Mouse (Mus musculus): ENCODE data around the gene Psmb5. TPM values are rescaled to one million over a fixed set of nuclear protein-coding genes. Genes with fewer than 3 reads are reported as not detected.
A peak's percentile ranks its signal among the peaks of the same experiment; 100 is the strongest.

Gene Psmb5
- polyA plus RNA-seq, 1 experiment from 2014 or later = 251 TPM

- H3K4me2 ChIP-seq (replicated peaks; ENCODE audit: low read depth, low read length) = no peak overlapping the region
- TF ChIP-seq EP300 (IDR thresholded peaks at IDR 0.05) (no peak), CTCF (IDR thresholded peaks at IDR 0.05) (no peak)
- no peak for DNase-seq (ENCODE audit: low spot score)
Measured at GRCm38 (mm10) chr14:54592319-54592934, 25.4 kb downstream of the Psmb5 start.

GRCm38 (mm10) chr14:54591056-54591455 lies 26.8 kb downstream of the Psmb5 start:
- Histone ChIP-seq H3K27me3 (replicated peaks; ENCODE audit: insufficient read depth, low read length) (no peaks in the 10 kb centered on the region), H3K36me3 (ENCODE audit: insufficient read depth, low read length) (peaks cover 4% of the 10 kb centered on the region; the same call in 1 of the 2 replicates), H3K9ac (replicated peaks; ENCODE audit: low read depth) (no peak overlapping the region), H3K27ac (ENCODE audit: low read length) (no peak overlapping the region), H3K4me2 (replicated peaks; ENCODE audit: low read depth, low read length) (no peak overlapping the region), H3K9me3 (ENCODE audit: low read length) (no peaks in the 10 kb centered on the region), H3K4me3 (ENCODE audit: low read depth, low read length) (no peak overlapping the region), H3K4me1 (ENCODE audit: insufficient read depth, low read depth, low read length) (no peaks in the 10 kb centered on the region)
- DNase-seq (ENCODE audit: low spot score) (no peak), ATAC-seq (no peak)
- TF ChIP-seq CTCF (IDR thresholded peaks at IDR 0.05) = no peak
- no peak for TF ChIP-seq EP300 (IDR thresholded peaks at IDR 0.05)
- WGBS = 91% methylated on average over 16 of the region's 16 CpGs

More at GRCm38 (mm10) chr14:54592319-54592934, 25.4 kb downstream of the Psmb5 start:
- H3K4me1 ChIP-seq (ENCODE audit: insufficient read depth, low read depth, low read length) = no peaks in the 10 kb centered on the region
- ATAC-seq = no peak
- 51% methylated on average over 10 of the region's 10 CpGs for WGBS
- no peaks in the 10 kb centered on the region for H3K9me3 ChIP-seq (ENCODE audit: low read length)
- H3K9ac ChIP-seq (replicated peaks; ENCODE audit: low read depth) = no peak overlapping the region
- H3K27ac ChIP-seq (ENCODE audit: low read length) = peak overlapping the region; percentile 9; the same call in 1 of the 2 replicates
- H3K36me3 ChIP-seq (ENCODE audit: insufficient read depth, low read length) = peaks cover 4% of the 10 kb centered on the region; the same call in 1 of the 2 replicates
- H3K27me3 ChIP-seq (replicated peaks; ENCODE audit: insufficient read depth, low read length) = no peaks in the 10 kb centered on the region
- no peak overlapping the region for H3K4me3 ChIP-seq (ENCODE audit: low read depth, low read length)

- H3K36me3 ChIP-seq (ENCODE audit: insufficient read depth, low read length) = no peaks in the 10 kb centered on the region
- H3K9me3 ChIP-seq (ENCODE audit: low read length) = no peaks in the 10 kb centered on the region
- H3K27me3 ChIP-seq (replicated peaks; ENCODE audit: insufficient read depth, low read length) = no peaks in the 10 kb centered on the region
- H3K4me1 ChIP-seq (ENCODE audit: insufficient read depth, low read depth, low read length) = no peaks in the 10 kb centered on the region
- no peak overlapping the region for H3K4me3 ChIP-seq (ENCODE audit: low read depth, low read length)
- no peak overlapping the region for H3K9ac ChIP-seq (replicated peaks; ENCODE audit: low read depth)
- 34% methylated on average over 7 of the region's 7 CpGs for WGBS
- ATAC-seq (peak; percentile 78), DNase-seq (ENCODE audit: low spot score) (peak; percentile 83)
- no peak overlapping the region for H3K4me2 ChIP-seq (replicated peaks; ENCODE audit: low read depth, low read length)
- H3K27ac ChIP-seq (ENCODE audit: low read length) = no peak overlapping the region
- TF ChIP-seq EP300 (IDR thresholded peaks at IDR 0.05) = no peak
- peak; percentile 84 for TF ChIP-seq CTCF (IDR thresholded peaks at IDR 0.05)
Measured at GRCm38 (mm10) chr14:54583681-54584338, 34.0 kb downstream of the Psmb5 start.

DNA sequence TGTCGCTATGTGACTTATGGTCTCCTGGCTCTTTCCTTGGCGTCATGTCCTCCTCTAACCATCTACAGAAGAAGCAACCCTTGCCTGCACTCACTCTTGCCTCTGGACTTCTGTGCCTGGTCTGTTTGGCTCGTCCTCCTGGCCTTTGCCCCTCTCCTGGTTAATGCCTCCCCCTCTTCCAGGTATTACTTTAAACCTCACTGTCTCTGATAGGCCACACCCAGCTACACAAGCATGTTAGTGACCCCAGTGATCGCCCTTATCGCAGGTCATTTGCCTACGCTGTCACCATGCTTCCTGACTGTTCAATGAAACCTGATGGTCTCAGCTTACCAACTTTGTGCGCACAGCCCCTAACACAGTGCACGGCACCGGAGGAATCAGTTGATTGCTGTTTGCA lies 35.3 kb downstream of the Psmb5 start:
- H3K27ac ChIP-seq (ENCODE audit: low read length) = no peak overlapping the region
- no peaks in the 10 kb centered on the region for H3K27me3 ChIP-seq (replicated peaks; ENCODE audit: insufficient read depth, low read length)
- no peaks in the 10 kb centered on the region for H3K4me1 ChIP-seq (ENCODE audit: insufficient read depth, low read depth, low read length)
- H3K9me3 ChIP-seq (ENCODE audit: low read length) = no peaks in the 10 kb centered on the region
- H3K4me2 ChIP-seq (replicated peaks; ENCODE audit: low read depth, low read length) = no peak overlapping the region
- TF ChIP-seq CTCF (IDR thresholded peaks at IDR 0.05) = no peak
- TF ChIP-seq EP300 (IDR thresholded peaks at IDR 0.05) = no peak
- WGBS = 90% methylated on average over 9 of the region's 9 CpGs
- ATAC-seq (no peak), DNase-seq (ENCODE audit: low spot score) (no peak)
- no peak overlapping the region for H3K9ac ChIP-seq (replicated peaks; ENCODE audit: low read depth)
- H3K36me3 ChIP-seq (ENCODE audit: insufficient read depth, low read length) = no peaks in the 10 kb centered on the region
- H3K4me3 ChIP-seq (ENCODE audit: low read depth, low read length) = no peak overlapping the region

DNA sequence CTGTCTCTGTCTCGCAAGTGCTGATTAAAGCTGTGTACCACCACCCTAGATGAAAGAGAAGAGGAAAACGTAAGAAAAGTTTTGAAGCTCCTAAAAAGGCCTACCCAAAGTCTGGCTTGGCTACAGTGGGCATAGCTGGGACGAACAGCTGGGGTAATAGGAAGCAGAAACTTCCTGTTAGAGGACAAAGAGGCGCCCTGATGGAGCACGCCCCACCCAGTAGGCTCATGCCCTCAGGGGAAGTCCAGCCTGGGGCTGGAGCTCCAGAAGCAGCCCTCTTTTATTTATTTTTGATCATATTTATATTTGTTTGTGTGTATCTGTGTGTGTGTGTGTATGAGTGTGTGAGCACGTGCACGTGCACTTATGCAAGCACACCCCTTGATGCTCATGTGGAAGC lies 38.2 kb downstream of the Psmb5 start:
- H3K4me2 ChIP-seq (replicated peaks; ENCODE audit: low read depth, low read length) = no peak overlapping the region
- no peaks in the 10 kb centered on the region for H3K9me3 ChIP-seq (ENCODE audit: low read length)
- no peak overlapping the region for H3K9ac ChIP-seq (replicated peaks; ENCODE audit: low read depth)
- H3K4me1 ChIP-seq (ENCODE audit: insufficient read depth, low read depth, low read length) = peaks cover 4% of the 10 kb centered on the region
- DNase-seq (ENCODE audit: low spot score) (peak; percentile 47), ATAC-seq (no peak)
- no peaks in the 10 kb centered on the region for H3K36me3 ChIP-seq (ENCODE audit: insufficient read depth, low read length)
- no peak overlapping the region for H3K27ac ChIP-seq (ENCODE audit: low read length)
- H3K27me3 ChIP-seq (replicated peaks; ENCODE audit: insufficient read depth, low read length) = no peaks in the 10 kb centered on the region
- 64% methylated on average over 7 of the region's 7 CpGs for WGBS
- H3K4me3 ChIP-seq (ENCODE audit: low read depth, low read length) = no peak overlapping the region
- no peak for TF ChIP-seq CTCF (IDR thresholded peaks at IDR 0.05)
- no peak for TF ChIP-seq EP300 (IDR thresholded peaks at IDR 0.05)

DNA sequence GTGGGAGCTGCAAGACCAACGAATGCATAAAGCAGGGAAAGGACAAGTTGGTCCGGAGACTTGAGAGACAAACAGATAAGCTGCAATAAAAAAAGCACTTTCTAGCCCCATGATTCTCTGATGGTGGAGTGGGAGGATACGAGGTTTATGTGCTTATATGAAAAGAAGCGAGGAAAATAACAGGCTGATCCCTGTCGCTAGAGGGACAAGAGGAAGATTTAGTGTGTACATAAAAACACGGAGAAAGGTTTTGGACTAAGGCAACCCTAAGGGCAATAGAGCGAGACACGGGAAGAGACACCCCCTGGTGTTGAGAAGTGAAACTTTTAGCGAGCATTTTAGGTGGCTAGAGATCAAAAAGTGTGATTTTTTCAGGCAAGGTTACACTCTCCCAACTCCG lies 39.8 kb downstream of the Psmb5 start:
- H3K9me3 ChIP-seq (ENCODE audit: low read length) = no peaks in the 10 kb centered on the region
- H3K4me1 ChIP-seq (ENCODE audit: insufficient read depth, low read depth, low read length) = peaks cover 18% of the 10 kb centered on the region
- no peaks in the 10 kb centered on the region for H3K36me3 ChIP-seq (ENCODE audit: insufficient read depth, low read length)
- TF ChIP-seq CTCF (IDR thresholded peaks at IDR 0.05) (peak; percentile 81), EP300 (IDR thresholded peaks at IDR 0.05) (no peak)
- ATAC-seq (peak; percentile 47), DNase-seq (ENCODE audit: low spot score) (peak; percentile 92)
- peak overlapping the region; percentile 53 for H3K4me3 ChIP-seq (ENCODE audit: low read depth, low read length)
- H3K27me3 ChIP-seq (replicated peaks; ENCODE audit: insufficient read depth, low read length) = no peaks in the 10 kb centered on the region
- under 1% methylated on average over 10 of the region's 10 CpGs for WGBS
- peak overlapping the region; percentile 79 for H3K9ac ChIP-seq (replicated peaks; ENCODE audit: low read depth)
- H3K4me2 ChIP-seq (replicated peaks; ENCODE audit: low read depth, low read length) = peak overlapping the region; percentile 78
- H3K27ac ChIP-seq (ENCODE audit: low read length) = peak overlapping the region; percentile 90

Measured in lung, postnatal 0 days (tissue).